ENCODE assay signal across 19 mouse cellular contexts in genomic region chr2:167447207-167447606, GRCm38 (mm10). TPM values are rescaled to one million over a fixed set of nuclear protein-coding genes. Genes with fewer than 3 reads are reported as not detected.
DNase-seq lines count a peak whose midpoint lies in the region; ATAC-seq and TF ChIP-seq lines count a peak whose summit lies in the region.
"Had no signal": no experiment of that assay in that cellular context is flagged by ENCODE, and none has a peak within 500 bp of the region (broad histone marks: within the 10 kb centered on the region; RNA-seq: fewer than 3 reads in every experiment).

No protein-coding gene starts in this region.

- H3K9me3 ChIP-seq in heart, embryonic 11.5 days (replicated peaks; ENCODE audit: control insufficient read depth, low read length), result no peaks in the 10 kb centered on the region
- H3K9me3 ChIP-seq in limb, embryonic 10.5 days (replicated peaks), result no peaks in the 10 kb centered on the region
- no peaks in the 10 kb centered on the region for H3K9me3 ChIP-seq in liver, embryonic 16.5 days (replicated peaks; ENCODE audit: control insufficient read depth, low read length)
- H3K9me3 ChIP-seq: lung, embryonic 15.5 days had no signal

- H3K9ac ChIP-seq in heart, embryonic 11.5 days (ENCODE audit: low read depth, low read length), result 0 out of 2 replicates have a peak overlapping the region, but pooled peaks have one; percentile 7
- 0 out of 2 replicates have a peak overlapping the region, but pooled peaks have one; percentile 38 for H3K9ac ChIP-seq in liver, embryonic 16.5 days (ENCODE audit: low read depth, low read length)
- H3K9ac ChIP-seq: hindbrain, embryonic 14.5 days; lung, embryonic 15.5 days had no signal

- H3K4me1 ChIP-seq in heart, embryonic 11.5 days (ENCODE audit: control insufficient read depth, insufficient read depth, low read length), result peaks cover 4% of the 10 kb centered on the region; the same call in 1 of the 2 replicates
- H3K4me1 ChIP-seq in bone marrow, adult 2 months (ENCODE audit: control insufficient read depth, insufficient read depth, low read length), result peaks cover 2% of the 10 kb centered on the region; the same call in 1 of the 2 replicates
- no peaks in the 10 kb centered on the region for H3K4me1 ChIP-seq in limb, embryonic 10.5 days
- H3K4me1 ChIP-seq in liver, embryonic 16.5 days (ENCODE audit: control insufficient read depth, low read depth, low read length), result peaks cover 29% of the 10 kb centered on the region
- H3K4me1 ChIP-seq: lung, embryonic 15.5 days had no signal

- no peak overlapping the region for H3K4me3 ChIP-seq in heart, embryonic 11.5 days (ENCODE audit: low read depth, low read length)
- H3K4me3 ChIP-seq in bone marrow, adult 2 months (replicated peaks; ENCODE audit: control insufficient read depth, low read depth, low read length), result no peak overlapping the region
- no peak overlapping the region for H3K4me3 ChIP-seq in limb, embryonic 10.5 days
- H3K4me3 ChIP-seq in liver, embryonic 16.5 days (ENCODE audit: low read depth, low read length), result no peak overlapping the region
- H3K4me3 ChIP-seq: layer of hippocampus, adult 2 months; lung, embryonic 15.5 days had no signal

- no peaks in the 10 kb centered on the region for H3K27me3 ChIP-seq in heart, embryonic 11.5 days (ENCODE audit: control insufficient read depth, insufficient read depth, low read length)
- no peaks in the 10 kb centered on the region for H3K27me3 ChIP-seq in limb, embryonic 10.5 days (ENCODE audit: low read depth, poor library complexity, severe bottlenecking)
- H3K27me3 ChIP-seq in liver, embryonic 16.5 days (ENCODE audit: control insufficient read depth, insufficient read depth, low read depth, low read length), result no peaks in the 10 kb centered on the region
- H3K27me3 ChIP-seq: lung, embryonic 15.5 days; Patski had no signal

- peak; percentile 59 for ATAC-seq in heart, embryonic 11.5 days (replicated peaks; ENCODE audit: insufficient number of reproducible peaks, low FRiP score, low TSS enrichment)
- peak; percentile 77 for ATAC-seq in liver, embryonic 16.5 days (ENCODE audit: low read depth)
- ATAC-seq: Patski had no signal

- peak overlapping the region; percentile 82 for H3K27ac ChIP-seq in heart, embryonic 11.5 days (ENCODE audit: low read depth, low read length)
- H3K27ac ChIP-seq in bone marrow, adult 2 months (ENCODE audit: control insufficient read depth, insufficient read depth, low read depth, low read length, poor library complexity), result peak overlapping the region; percentile 76
- H3K27ac ChIP-seq in limb, embryonic 10.5 days, result 0 out of 2 replicates have a peak overlapping the region, but pooled peaks have one; percentile 36
- peak overlapping the region; percentile 82 for H3K27ac ChIP-seq in liver, embryonic 16.5 days (ENCODE audit: low read length)
- H3K27ac ChIP-seq: hindbrain, embryonic 14.5 days; kidney, postnatal 0 days; layer of hippocampus, adult 2 months; lung, embryonic 15.5 days had no signal

- no peak for DNase-seq in heart, adult 9 months (ENCODE audit: low spot score in 2 of 2)
- DNase-seq in limb, embryonic 10.5 days (ENCODE audit: low spot score), result no peak
- no peak for DNase-seq in adipocyte (ENCODE audit: low spot score)
- no peak for DNase-seq in left cerebral cortex, adult 11 months (ENCODE audit: low spot score)
- DNase-seq: adrenal gland, postnatal 36 days; B cell, adult 2 months; heart, adult 18-20 months; heart, postnatal 14 days; kidney, adult 11 months; midbrain, embryonic 14.5 days; right cerebral cortex, adult 18-20 months had no signal

- peaks cover 15% of the 10 kb centered on the region for H3K36me3 ChIP-seq in heart, embryonic 11.5 days (ENCODE audit: control insufficient read depth, insufficient read depth, low read length)
- H3K36me3 ChIP-seq in limb, embryonic 10.5 days, result peaks cover 94% of the 10 kb centered on the region
- peaks cover 25% of the 10 kb centered on the region for H3K36me3 ChIP-seq in liver, embryonic 16.5 days (ENCODE audit: control insufficient read depth, insufficient read depth)

- peak overlapping the region; percentile 6; the same call in 1 of the 2 replicates for H3K4me2 ChIP-seq in heart, embryonic 11.5 days
- H3K4me2 ChIP-seq in liver, embryonic 16.5 days (ENCODE audit: low read depth, low read length), result peak overlapping the region; percentile 46
- H3K4me2 ChIP-seq: hindbrain, embryonic 14.5 days; lung, embryonic 15.5 days had no signal

- 80% methylated on average over 7 of the region's 7 CpGs for WGBS in heart, embryonic 11.5 days (ENCODE audit: insufficient replicate concordance)
- WGBS in bone marrow, adult 2 months, result 72% methylated on average over 7 of the region's 7 CpGs
- WGBS in limb, embryonic 10.5 days, result 91% methylated on average over 7 of the region's 7 CpGs
- WGBS in liver, embryonic 16.5 days (ENCODE audit: insufficient replicate concordance), result 60% methylated on average over 7 of the region's 7 CpGs

- TF ChIP-seq POLR2A in bone marrow, adult 2 months (IDR thresholded peaks at IDR 0.05; ENCODE audit: borderline replicate concordance, control insufficient read depth, low read depth, low read length), result no peak

- no peak for TF ChIP-seq CTCF in bone marrow, adult 2 months (IDR thresholded peaks at IDR 0.05; ENCODE audit: control insufficient read depth, insufficient read depth, low read length)

RNA-seq across cellular contexts. Expression of gene Slc9a8, which starts 25.7 kb away (rescaled TPM):
- polyA plus RNA-seq in heart, embryonic 11.5 days (2014; fragmentation: Nextera tagmentation; extraction: Ambion mirVana), result 19.9 and 21.6 TPM in 2 replicates
- 20.2 and 49.4 TPM in 2 replicates for polyA plus RNA-seq in bone marrow, adult 2 months (2011; ENCODE audit: insufficient read depth, insufficient read length, low replicate concordance, missing spikeins)
- polyA plus RNA-seq in limb, embryonic 10.5 days (2016; fragmentation: Nextera tagmentation; extraction: Ambion mirVana), result 28.2 and 32.0 TPM in 2 replicates
- polyA plus RNA-seq in liver, embryonic 16.5 days (2015; fragmentation: Nextera tagmentation; extraction: Ambion mirVana), result 14.7 and 15.1 TPM in 2 replicates

RNA-seq across cellular contexts. Expression of gene Rnf114, which starts 45.2 kb away (rescaled TPM):
- polyA plus RNA-seq in heart, embryonic 11.5 days (2014; fragmentation: Nextera tagmentation; extraction: Ambion mirVana), result 58.9 and 68.6 TPM in 2 replicates
- polyA plus RNA-seq in bone marrow, adult 2 months (2011; ENCODE audit: insufficient read depth, insufficient read length, low replicate concordance, missing spikeins), result 22.4 and 33.5 TPM in 2 replicates
- 130 and 131 TPM in 2 replicates for polyA plus RNA-seq in limb, embryonic 10.5 days (2016; fragmentation: Nextera tagmentation; extraction: Ambion mirVana)
- 35.6 and 36.7 TPM in 2 replicates for polyA plus RNA-seq in liver, embryonic 16.5 days (2015; fragmentation: Nextera tagmentation; extraction: Ambion mirVana)

RNA-seq across cellular contexts. Expression of gene Spata2, which starts 45.5 kb away (rescaled TPM):
- 12.3 and 13.8 TPM in 2 replicates for polyA plus RNA-seq in heart, embryonic 11.5 days (2014; fragmentation: Nextera tagmentation; extraction: Ambion mirVana)
- 4.9 and 9.1 TPM in 2 replicates for polyA plus RNA-seq in bone marrow, adult 2 months (2011; ENCODE audit: insufficient read depth, insufficient read length, low replicate concordance, missing spikeins)
- polyA plus RNA-seq in limb, embryonic 10.5 days (2016; fragmentation: Nextera tagmentation; extraction: Ambion mirVana), result 19.5 and 21.5 TPM in 2 replicates
- 6.7 and 8.3 TPM in 2 replicates for polyA plus RNA-seq in liver, embryonic 16.5 days (2015; fragmentation: Nextera tagmentation; extraction: Ambion mirVana)
